Mouse (Mus musculus) kidney, embryonic 16.5 days (tissue): Measurements from ENCODE around the gene Fam184b. TPM values are rescaled to one million over a fixed set of nuclear protein-coding genes. Genes with fewer than 3 reads are reported as not detected.

ENCODE experiments used
- ATAC-seq: fragments of 200-750 bp; cut with Nextera tagmentation; 2 replicates; pipeline ENCODE4 v1.8.0; 2017; ENCODE audit warnings: moderate TSS enrichment; ENCODE audit not compliant: low FRiP score, low TSS enrichment
- H3K27ac ChIP-seq: fragments of 300-500 bp; sonication (generic); 2 replicates; pipeline ENCODE4 v1.5.1; 2014; ENCODE audit warnings: low read length
- H3K27me3 ChIP-seq: fragments of 300-500 bp; sonication (generic); 2 replicates; pipeline ENCODE4 v1.6.1; 2014; ENCODE audit warnings: low read length, control low read depth, mixed read lengths; ENCODE audit not compliant: insufficient read depth
- H3K36me3 ChIP-seq: fragments of 300-500 bp; sonication (generic); 2 replicates; pipeline ENCODE4 v1.6.1; 2014; ENCODE audit warnings: low read length, control low read depth, mixed read lengths; ENCODE audit not compliant: insufficient read depth
- H3K4me1 ChIP-seq: fragments of 300-500 bp; sonication (generic); 2 replicates; pipeline ENCODE4 v1.6.1; 2014; ENCODE audit warnings: low read length, control low read depth, mixed read lengths; ENCODE audit not compliant: insufficient read depth
- H3K4me2 ChIP-seq: fragments of 300-500 bp; sonication (generic); replicated peaks from 2 replicates; pipeline ENCODE4 v1.6.1; 2014; ENCODE audit warnings: low read depth, low read length
- H3K4me3 ChIP-seq: fragments of 300-500 bp; sonication (generic); 2 replicates; pipeline ENCODE4 v1.5.1; 2014; ENCODE audit warnings: mild to moderate bottlenecking, low read length
- H3K9ac ChIP-seq: fragments of 300-500 bp; sonication (generic); replicated peaks from 2 replicates; pipeline ENCODE4 v1.6.1; 2014; ENCODE audit warnings: low read length
- H3K9me3 ChIP-seq: fragments of 300-500 bp; sonication (generic); 2 replicates; pipeline ENCODE4 v1.6.1; 2016; ENCODE audit warnings: low read length, control low read depth
- WGBS: fragments of 180-500 bp; shearing (Covaris S2); extraction: QIAGEN DNeasy Blood & Tissue Kit; methylation state at CpG from one replicate; pipeline ENCODE4 v1.1.7; 2014; 5-methylcytosine and 5-hydroxymethylcytosine counted together
- polyA plus RNA-seq: library from polyadenylated mRNA; unstranded; fragments of >200 nt; fragmentation: Nextera tagmentation; extraction: Ambion mirVana; gene quantifications from 2 replicates; pipeline ENCODE4 v1.2.1, GENCODE M21; 2015

Fam184b gene
- polyA plus RNA-seq, 1 experiment from 2014 or later: 1.5 TPM

GRCm38 (mm10) chr5:45572816-45573215, 66.6 kb downstream of the Fam184b start:
- Histone ChIP-seq H3K4me1 (no peaks in the 10 kb centered on the region), H3K4me2 (no peak overlapping the region), H3K9ac (no peak overlapping the region), H3K36me3 (no peaks in the 10 kb centered on the region), H3K9me3 (no peaks in the 10 kb centered on the region), H3K27me3 (no peaks in the 10 kb centered on the region), H3K27ac (peak overlapping the region; percentile 47; the same call in 1 of the 2 replicates), H3K4me3 (no peak overlapping the region)
- 5% methylated on average over 5 of the region's 5 CpGs for WGBS
- ATAC-seq: peak; percentile 85

- 96% methylated on average over 1 of the region's 1 CpGs for WGBS
- no peak for ATAC-seq
These were observed 73.6 kb downstream of the Fam184b start for GRCm38 (mm10) chr5:45565829-45566228.

GRCm38 (mm10) chr5:45564054-45564453, 75.4 kb downstream of the Fam184b start:
- no peak overlapping the region for H3K4me2 ChIP-seq
- ATAC-seq: peak; percentile 57

More at GRCm38 (mm10) chr5:45565829-45566228, 73.6 kb downstream of the Fam184b start:
- no peak overlapping the region for H3K9ac ChIP-seq
- no peak overlapping the region for H3K4me3 ChIP-seq
- H3K27ac ChIP-seq: no peak overlapping the region
- H3K36me3 ChIP-seq: no peaks in the 10 kb centered on the region
- H3K9me3 ChIP-seq: no peaks in the 10 kb centered on the region
- H3K27me3 ChIP-seq: no peaks in the 10 kb centered on the region
- H3K4me2 ChIP-seq: no peak overlapping the region
- no peaks in the 10 kb centered on the region for H3K4me1 ChIP-seq

GRCm38 (mm10) chr5:45549586-45549985, 89.8 kb downstream of the Fam184b start:
- no peaks in the 10 kb centered on the region for H3K9me3 ChIP-seq
- no peaks in the 10 kb centered on the region for H3K4me1 ChIP-seq
- H3K36me3 ChIP-seq: no peaks in the 10 kb centered on the region
- 86% methylated on average over 1 of the region's 1 CpGs for WGBS
- H3K9ac ChIP-seq: no peak overlapping the region
- no peak for ATAC-seq
- no peaks in the 10 kb centered on the region for H3K27me3 ChIP-seq
- H3K4me2 ChIP-seq: no peak overlapping the region
- no peak overlapping the region for H3K27ac ChIP-seq
- no peak overlapping the region for H3K4me3 ChIP-seq

More at GRCm38 (mm10) chr5:45564054-45564453, 75.4 kb downstream of the Fam184b start:
- WGBS: 40% methylated on average over 6 of the region's 6 CpGs
- Histone ChIP-seq H3K9me3 (no peaks in the 10 kb centered on the region), H3K27ac (peak overlapping the region; percentile 17; the same call in 1 of the 2 replicates), H3K36me3 (no peaks in the 10 kb centered on the region), H3K9ac (no peak overlapping the region), H3K4me1 (no peaks in the 10 kb centered on the region), H3K27me3 (no peaks in the 10 kb centered on the region), H3K4me3 (no peak overlapping the region)

GRCm38 (mm10) chr5:45543374-45543773, 96.0 kb downstream of the Fam184b start:
- Histone ChIP-seq H3K27me3 (no peaks in the 10 kb centered on the region), H3K9me3 (no peaks in the 10 kb centered on the region), H3K27ac (no peak overlapping the region), H3K4me3 (no peak overlapping the region), H3K9ac (no peak overlapping the region), H3K36me3 (no peaks in the 10 kb centered on the region), H3K4me1 (no peaks in the 10 kb centered on the region), H3K4me2 (no peak overlapping the region)
- 30% methylated on average over 5 of the region's 5 CpGs for WGBS
- ATAC-seq: no peak

- H3K36me3 ChIP-seq: no peaks in the 10 kb centered on the region
- no peaks in the 10 kb centered on the region for H3K27me3 ChIP-seq
- H3K4me3 ChIP-seq: no peak overlapping the region
- WGBS: 61% methylated on average over 10 of the region's 10 CpGs
- no peaks in the 10 kb centered on the region for H3K9me3 ChIP-seq
- no peak overlapping the region for H3K4me2 ChIP-seq
- no peaks in the 10 kb centered on the region for H3K4me1 ChIP-seq
- no peak overlapping the region for H3K9ac ChIP-seq
- no peak overlapping the region for H3K27ac ChIP-seq
- ATAC-seq: no peak
These were observed 99.9 kb downstream of the Fam184b start for GRCm38 (mm10) chr5:45539502-45539901.

- Histone ChIP-seq H3K27me3 (no peaks in the 10 kb centered on the region), H3K4me1 (no peaks in the 10 kb centered on the region), H3K4me2 (no peak overlapping the region), H3K4me3 (no peak overlapping the region), H3K9ac (no peak overlapping the region), H3K36me3 (peaks cover 5% of the 10 kb centered on the region; the same call in 1 of the 2 replicates), H3K27ac (no peak overlapping the region), H3K9me3 (no peaks in the 10 kb centered on the region)
- WGBS: 63% methylated on average over 4 of the region's 4 CpGs
- ATAC-seq: no peak
These were observed 104.2 kb downstream of the Fam184b start for GRCm38 (mm10) chr5:45535177-45535576.

- Histone ChIP-seq H3K4me2 (peak overlapping the region; percentile 29), H3K27me3 (no peaks in the 10 kb centered on the region), H3K4me1 (no peaks in the 10 kb centered on the region), H3K4me3 (no peak overlapping the region), H3K9ac (0 out of 2 replicates have a peak overlapping the region, but pooled peaks have one; percentile 6), H3K36me3 (peaks cover 5% of the 10 kb centered on the region; the same call in 1 of the 2 replicates), H3K9me3 (no peaks in the 10 kb centered on the region), H3K27ac (no peak overlapping the region)
- 8% methylated on average over 16 of the region's 17 CpGs for WGBS
- peak; percentile 86 for ATAC-seq
These were observed 104.9 kb downstream of the Fam184b start for GRCm38 (mm10) chr5:45534319-45535098.

- H3K36me3 ChIP-seq: peaks cover 32% of the 10 kb centered on the region
These were observed 109.7 kb downstream of the Fam184b start for GRCm38 (mm10) chr5:45529696-45530095.

GRCm38 (mm10) chr5:45526338-45526737, 113.1 kb downstream of the Fam184b start:
- no peak overlapping the region for H3K9ac ChIP-seq
- H3K4me1 ChIP-seq: peaks cover 4% of the 10 kb centered on the region
- H3K9me3 ChIP-seq: no peaks in the 10 kb centered on the region
- no peaks in the 10 kb centered on the region for H3K27me3 ChIP-seq
- no peak overlapping the region for H3K4me3 ChIP-seq
- H3K4me2 ChIP-seq: no peak overlapping the region
- H3K27ac ChIP-seq: no peak overlapping the region
- ATAC-seq: no peak
- peaks cover 35% of the 10 kb centered on the region for H3K36me3 ChIP-seq
- WGBS: 91% methylated on average over 4 of the region's 4 CpGs

More at GRCm38 (mm10) chr5:45529696-45530095, 109.7 kb downstream of the Fam184b start:
- H3K9me3 ChIP-seq: no peaks in the 10 kb centered on the region
- WGBS: 88% methylated on average over 3 of the region's 3 CpGs
- no peaks in the 10 kb centered on the region for H3K4me1 ChIP-seq
- no peak overlapping the region for H3K27ac ChIP-seq
- H3K9ac ChIP-seq: no peak overlapping the region
- no peaks in the 10 kb centered on the region for H3K27me3 ChIP-seq
- no peak overlapping the region for H3K4me3 ChIP-seq
- no peak overlapping the region for H3K4me2 ChIP-seq
- no peak for ATAC-seq
